Mouse (Mus musculus): ENCODE data around the gene Stk11ip.

Stk11ip gene

GRCm38 (mm10) chr1:75504256-75505045 is 16.9 kb upstream of the Stk11ip start:
- no peak for DNase-seq

- DNase-seq = peak; percentile 81
These were observed 16.0 kb upstream of the Stk11ip start for GRCm38 (mm10) chr1:75505159-75505955.

GRCm38 (mm10) chr1:75505956-75506831 is 15.1 kb upstream of the Stk11ip start, which contains the start of gene Obsl1:
Obsl1 (minus strand) TSS chr1:75506452.
- DNase-seq = peak; percentile 52

GRCm38 (mm10) chr1:75507006-75507405 is 14.3 kb upstream of the Stk11ip start, which contains the start of gene Inha:
Inha (plus strand) TSS chr1:75507077.
- no peak for DNase-seq

- DNase-seq = no peak
These were observed 11.7 kb upstream of the Stk11ip start for GRCm38 (mm10) chr1:75509586-75509985.

GRCm38 (mm10) chr1:75510154-75510553 is 11.2 kb upstream of the Stk11ip start:
- DNase-seq = no peak

GRCm38 (mm10) chr1:75511437-75512210 is 9.7 kb upstream of the Stk11ip start:
- DNase-seq = no peak

GRCm38 (mm10) chr1:75512550-75512949 is 8.8 kb upstream of the Stk11ip start:
- DNase-seq = no peak

- DNase-seq = no peak
These were observed 4.5 kb upstream of the Stk11ip start for GRCm38 (mm10) chr1:75516703-75517380.

- DNase-seq = no peak
These were observed 3.3 kb upstream of the Stk11ip start for GRCm38 (mm10) chr1:75517984-75518383.

- DNase-seq = no peak
These were observed 2.9 kb upstream of the Stk11ip start for GRCm38 (mm10) chr1:75518427-75518826.

- no peak for DNase-seq
These were observed 1.8 kb upstream of the Stk11ip start for GRCm38 (mm10) chr1:75519576-75519975.

GRCm38 (mm10) chr1:75524679-75525078 is 3.4 kb downstream of the Stk11ip start:
- DNase-seq = no peak

GRCm38 (mm10) chr1:75530546-75530945 is 9.2 kb downstream of the Stk11ip start:
- no peak for DNase-seq

- no peak for DNase-seq
These were observed 11.2 kb downstream of the Stk11ip start for GRCm38 (mm10) chr1:75532280-75533172.

- DNase-seq = no peak
These were observed 12.3 kb downstream of the Stk11ip start for GRCm38 (mm10) chr1:75533325-75534252.

- DNase-seq = no peak
These were observed 16.3 kb downstream of the Stk11ip start for GRCm38 (mm10) chr1:75537587-75537986.

GRCm38 (mm10) chr1:75538597-75539190 is 17.4 kb downstream of the Stk11ip start:
- no peak for DNase-seq

GRCm38 (mm10) chr1:75541496-75541895 is 20.2 kb downstream of the Stk11ip start:
- no peak for DNase-seq

Data from right cerebral cortex, postnatal 14 days (tissue).